Mouse (Mus musculus): ENCODE results near the gene Fam120a.

Gene Fam120a

DNA sequence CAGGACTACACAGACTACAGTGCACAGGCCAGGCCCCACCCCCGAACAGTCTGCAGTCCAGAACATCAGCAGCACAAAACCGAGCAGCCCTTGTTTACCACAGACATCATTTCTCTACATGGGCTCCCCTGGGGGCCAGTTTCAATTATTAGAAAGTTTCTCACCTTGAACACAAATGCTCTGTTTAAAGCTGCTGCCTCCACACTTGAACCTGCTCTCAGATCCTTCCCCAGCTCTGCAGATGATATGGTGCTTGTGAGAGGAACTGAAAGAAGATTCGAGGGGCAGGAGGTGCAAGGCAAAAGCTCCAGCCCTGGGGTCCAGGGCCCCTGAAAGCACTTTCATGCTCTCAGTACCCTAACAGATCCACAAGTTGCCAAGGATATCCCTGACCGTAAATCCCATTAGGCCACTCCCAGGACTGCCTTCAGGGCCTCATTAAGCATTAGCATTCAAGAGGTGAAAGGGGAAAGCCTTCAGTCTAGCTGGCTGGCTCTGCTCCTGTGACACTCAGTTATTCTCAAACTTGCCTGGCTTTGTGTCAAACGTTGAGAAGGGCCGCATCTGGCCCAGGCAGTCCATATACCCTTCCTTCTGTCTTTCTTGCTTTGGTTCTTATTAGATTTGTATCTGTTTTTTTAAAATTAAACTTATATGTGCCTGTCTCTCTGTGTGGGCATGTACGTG lies 110.4 kb downstream of the Fam120a start:
- no peak for DNase-seq (ENCODE audit: low spot score in 2 of 2)

DNA sequence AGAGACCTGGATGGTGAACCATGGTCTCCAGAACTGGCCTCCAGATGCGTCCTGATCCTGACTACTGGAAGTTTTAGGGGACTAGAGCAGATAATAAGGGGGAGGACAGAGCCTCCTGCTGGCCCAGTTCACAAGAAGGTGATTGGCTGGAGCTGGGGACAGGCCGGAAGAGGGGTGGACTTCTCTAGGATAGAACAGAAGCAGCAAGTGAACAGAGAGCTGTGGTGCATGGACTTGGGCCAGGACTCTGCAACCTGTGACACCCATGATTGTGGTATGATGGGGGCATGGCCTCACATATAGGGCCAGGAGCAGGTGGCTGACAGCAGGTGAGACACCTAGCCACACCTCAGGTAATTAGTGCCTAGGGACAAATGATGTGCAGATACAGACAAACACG lies 113.9 kb downstream of the Fam120a start:
- no peak for DNase-seq (ENCODE audit: low spot score in 2 of 2)

- DNase-seq (ENCODE audit: low spot score in 2 of 2): no peak
These were observed 114.3 kb downstream of the Fam120a start for GRCm38 (mm10) chr13:48853475-48853874.

DNA sequence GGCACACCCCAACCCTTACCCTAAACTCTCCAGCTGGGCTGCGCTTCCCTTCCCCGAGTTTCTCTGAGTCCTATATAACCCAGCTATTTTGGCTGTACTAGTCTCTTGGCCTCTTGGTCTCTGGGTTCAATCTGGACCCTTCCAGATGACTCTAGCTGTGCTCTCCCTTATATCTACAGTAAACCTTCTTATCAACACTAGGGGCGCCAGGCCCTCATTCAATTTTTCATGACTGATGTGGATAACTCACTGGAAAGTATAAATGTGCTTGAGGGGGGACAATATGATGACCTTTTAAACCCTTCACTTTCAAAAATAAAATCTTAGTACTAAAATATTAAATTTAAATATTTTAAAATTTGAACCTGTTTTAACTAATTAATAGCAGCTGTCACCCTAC lies 115.0 kb downstream of the Fam120a start:
- DNase-seq (ENCODE audit: low spot score in 2 of 2): no peak

- DNase-seq (ENCODE audit: low spot score in 2 of 2): no peak
These were observed 116.1 kb downstream of the Fam120a start for GRCm38 (mm10) chr13:48851719-48852118.

- no peak for DNase-seq (ENCODE audit: low spot score in 2 of 2)
These were observed 117.0 kb downstream of the Fam120a start for GRCm38 (mm10) chr13:48850771-48851170.

- DNase-seq (ENCODE audit: low spot score in 2 of 2): no peak
These were observed 117.5 kb downstream of the Fam120a start for GRCm38 (mm10) chr13:48850326-48850725.

GRCm38 (mm10) chr13:48849155-48849554 lies 118.7 kb downstream of the Fam120a start:
- no peak for DNase-seq (ENCODE audit: low spot score in 2 of 2)

DNA sequence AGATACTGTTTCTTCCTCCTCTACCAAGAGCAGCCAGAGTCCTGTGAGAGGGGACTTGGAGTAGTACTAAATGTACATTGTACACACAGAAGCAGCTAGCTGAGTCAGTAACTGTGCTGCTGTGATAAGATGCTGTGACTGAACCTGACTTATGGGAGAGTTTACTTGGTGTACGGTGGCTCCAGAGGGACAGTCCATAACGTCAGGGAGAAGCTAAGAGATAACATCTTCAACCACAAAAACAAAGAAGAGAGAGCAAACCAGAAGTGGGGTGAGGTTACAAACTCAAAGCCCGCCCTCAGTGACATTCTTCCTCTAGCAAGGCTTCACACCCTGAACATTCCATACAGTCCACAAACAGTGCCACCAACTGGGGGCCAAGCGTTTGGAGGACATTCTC lies 122.5 kb downstream of the Fam120a start:
- DNase-seq (ENCODE audit: low spot score in 2 of 2): no peak

GRCm38 (mm10) chr13:48843530-48843929 lies 124.3 kb downstream of the Fam120a start:
- no peak for DNase-seq (ENCODE audit: low spot score in 2 of 2)

DNA sequence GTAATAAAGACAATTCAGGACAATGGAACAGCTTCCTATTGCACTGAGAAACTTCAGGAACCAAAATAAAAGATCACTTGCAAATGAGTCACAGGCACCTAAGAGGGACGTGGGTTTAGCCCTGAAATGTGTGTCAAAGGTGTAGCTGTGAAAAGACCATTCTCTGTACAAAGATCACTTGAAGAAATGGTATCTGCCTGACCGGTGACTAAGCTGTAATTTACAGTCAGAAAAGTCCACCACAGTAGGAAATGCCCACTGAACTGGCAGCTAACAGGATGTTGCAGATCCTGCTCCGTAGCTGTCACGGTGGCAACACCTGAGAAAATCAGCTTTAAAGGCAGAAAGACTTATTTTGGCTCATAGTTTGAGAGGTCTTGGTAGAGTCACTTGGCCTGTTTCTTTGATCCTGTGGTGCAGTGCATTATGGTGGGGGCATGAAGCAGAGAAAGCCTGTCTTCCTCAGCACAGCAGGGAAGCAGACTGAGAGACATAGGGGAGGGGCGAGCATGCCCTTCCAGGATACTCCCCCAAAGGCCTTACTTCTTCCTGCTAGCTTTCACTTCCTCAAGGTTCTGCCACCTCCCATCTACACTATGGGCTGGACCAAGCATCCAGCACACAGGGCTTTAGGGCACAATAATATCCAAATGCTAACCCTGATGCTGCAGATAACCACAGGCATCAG lies 125.8 kb downstream of the Fam120a start:
- DNase-seq (ENCODE audit: low spot score in 2 of 2): no peak

DNA sequence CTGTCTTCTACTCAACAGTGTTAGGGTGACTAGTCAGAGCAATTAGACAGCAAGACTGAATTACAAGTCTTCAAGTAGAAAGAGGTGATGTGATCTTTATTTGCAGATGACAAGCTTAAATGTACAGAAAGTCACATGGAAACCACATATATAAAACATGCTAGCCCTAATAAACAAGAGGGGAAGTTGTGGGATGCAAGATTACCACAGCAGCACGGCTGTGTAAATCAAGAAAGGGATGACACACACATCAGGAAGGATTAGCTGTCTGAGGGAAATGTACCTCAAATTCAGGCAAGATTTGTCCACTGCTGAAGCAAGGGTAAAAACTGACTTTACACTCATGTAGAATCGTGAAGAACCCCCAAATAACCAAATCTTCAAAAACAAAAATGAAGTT lies 129.5 kb downstream of the Fam120a start:
- no peak for DNase-seq (ENCODE audit: low spot score in 2 of 2)

GRCm38 (mm10) chr13:48837537-48837936 lies 130.3 kb downstream of the Fam120a start:
- DNase-seq (ENCODE audit: low spot score in 2 of 2): no peak

- DNase-seq (ENCODE audit: low spot score in 2 of 2): no peak
These were observed 137.1 kb downstream of the Fam120a start for GRCm38 (mm10) chr13:48830528-48831250.

GRCm38 (mm10) chr13:48829780-48830179 lies 138.0 kb downstream of the Fam120a start:
- DNase-seq (ENCODE audit: low spot score in 2 of 2): no peak

All from frontal cortex, postnatal 10 days (tissue).